Mouse (Mus musculus) hindbrain, embryonic 15.5 days (tissue): ENCODE results near the gene Cd151. TPM values are rescaled to one million over a fixed set of nuclear protein-coding genes. Genes with fewer than 3 reads are reported as not detected.

ENCODE experiments used
- ATAC-seq: fragments of 200-750 bp; cut with Nextera tagmentation; 2 replicates; pipeline ENCODE4 v1.8.0; 2017; ENCODE audit warnings: low read depth, moderate number of reproducible peaks, moderate TSS enrichment; ENCODE audit not compliant: low FRiP score
- H3K27ac ChIP-seq: fragments of 300-500 bp; sonication (generic); replicated peaks from 2 replicates; pipeline ENCODE4 v1.5.1; 2015; ENCODE audit warnings: mild to moderate bottlenecking, inconsistent platforms
- H3K27me3 ChIP-seq: fragments of 300-500 bp; sonication (generic); 2 replicates; pipeline ENCODE4 v1.6.1; 2015; ENCODE audit warnings: control low read depth, inconsistent platforms
- H3K36me3 ChIP-seq: fragments of 300-500 bp; sonication (generic); 2 replicates; pipeline ENCODE4 v1.6.1; 2015; ENCODE audit warnings: control low read depth, inconsistent platforms
- H3K4me1 ChIP-seq: fragments of 300-500 bp; sonication (generic); replicated peaks from 2 replicates; pipeline ENCODE4 v1.6.1; 2015; ENCODE audit warnings: control low read depth, inconsistent platforms
- H3K4me2 ChIP-seq: fragments of 300-500 bp; sonication (generic); 2 replicates; pipeline ENCODE4 v1.6.1; 2015; ENCODE audit warnings: moderate library complexity, mild to moderate bottlenecking, inconsistent platforms
- H3K4me3 ChIP-seq: fragments of 300-500 bp; sonication (generic); 2 replicates; pipeline ENCODE4 v1.5.1; 2015; ENCODE audit warnings: mild to moderate bottlenecking, inconsistent platforms
- H3K9ac ChIP-seq: fragments of 300-500 bp; sonication (generic); 2 replicates; pipeline ENCODE4 v1.6.1; 2015; ENCODE audit warnings: inconsistent platforms
- H3K9me3 ChIP-seq: fragments of 300-500 bp; sonication (generic); 2 replicates; pipeline ENCODE4 v1.6.1; 2016; ENCODE audit warnings: control low read depth, inconsistent platforms
- WGBS: fragments of 180-500 bp; shearing (Covaris S2); methylation state at CpG from one replicate; pipeline ENCODE4 v1.1.7; 2015; 5-methylcytosine and 5-hydroxymethylcytosine counted together
- polyA plus RNA-seq: library from polyadenylated mRNA; unstranded; fragments of >200 nt; fragmentation: Nextera tagmentation; extraction: Ambion mirVana; gene quantifications from 2 replicates; pipeline ENCODE4 v1.2.1, GENCODE M21; 2015

Gene Cd151
- polyA plus RNA-seq, 1 experiment from 2014 or later = 20.7 TPM

GRCm38 (mm10) chr7:141495379-141495778 is 28.2 kb downstream of the Cd151 start:
- peaks cover 21% of the 10 kb centered on the region for H3K36me3 ChIP-seq
- ATAC-seq = no peak
- WGBS = 88% methylated on average over 2 of the region's 2 CpGs

GRCm38 (mm10) chr7:141495940-141496339 is 28.7 kb downstream of the Cd151 start:
- H3K27ac ChIP-seq = no peak overlapping the region
- peaks cover 24% of the 10 kb centered on the region for H3K36me3 ChIP-seq
- no peak overlapping the region for H3K9ac ChIP-seq
- no peak for ATAC-seq
- H3K4me2 ChIP-seq = no peak overlapping the region
- no peaks in the 10 kb centered on the region for H3K4me1 ChIP-seq
- no peaks in the 10 kb centered on the region for H3K9me3 ChIP-seq
- 80% methylated on average over 4 of the region's 4 CpGs for WGBS
- H3K27me3 ChIP-seq = no peaks in the 10 kb centered on the region
- H3K4me3 ChIP-seq = no peak overlapping the region

More at GRCm38 (mm10) chr7:141495379-141495778, 28.2 kb downstream of the Cd151 start:
- no peak overlapping the region for H3K27ac ChIP-seq
- H3K4me3 ChIP-seq = no peak overlapping the region
- no peaks in the 10 kb centered on the region for H3K4me1 ChIP-seq
- no peaks in the 10 kb centered on the region for H3K27me3 ChIP-seq
- no peaks in the 10 kb centered on the region for H3K9me3 ChIP-seq
- no peak overlapping the region for H3K4me2 ChIP-seq
- H3K9ac ChIP-seq = no peak overlapping the region

GRCm38 (mm10) chr7:141497600-141497999 is 30.4 kb downstream of the Cd151 start:
- Histone ChIP-seq H3K4me2 (no peak overlapping the region), H3K27me3 (no peaks in the 10 kb centered on the region), H3K9me3 (no peaks in the 10 kb centered on the region), H3K4me1 (no peaks in the 10 kb centered on the region), H3K9ac (no peak overlapping the region), H3K36me3 (peaks cover 28% of the 10 kb centered on the region), H3K4me3 (no peak overlapping the region), H3K27ac (no peak overlapping the region)
- ATAC-seq = no peak
- WGBS = 92% methylated on average over 3 of the region's 3 CpGs

- Histone ChIP-seq H3K4me2 (no peak overlapping the region), H3K27ac (no peak overlapping the region), H3K9me3 (no peaks in the 10 kb centered on the region), H3K9ac (no peak overlapping the region), H3K4me1 (no peaks in the 10 kb centered on the region), H3K27me3 (no peaks in the 10 kb centered on the region), H3K36me3 (peaks cover 26% of the 10 kb centered on the region; the same call in 1 of the 2 replicates), H3K4me3 (no peak overlapping the region)
- 84% methylated on average over 7 of the region's 7 CpGs for WGBS
- ATAC-seq = no peak
These were observed 34.8 kb downstream of the Cd151 start for GRCm38 (mm10) chr7:141501820-141502555.

- 81% methylated on average over 5 of the region's 5 CpGs for WGBS
These were observed 35.3 kb downstream of the Cd151 start for GRCm38 (mm10) chr7:141502556-141502905.

GRCm38 (mm10) chr7:141506278-141506677 is 39.1 kb downstream of the Cd151 start:
- peaks cover 14% of the 10 kb centered on the region; the same call in 1 of the 2 replicates for H3K36me3 ChIP-seq
- no peak overlapping the region for H3K27ac ChIP-seq
- H3K4me2 ChIP-seq = no peak overlapping the region
- H3K4me3 ChIP-seq = no peak overlapping the region
- H3K27me3 ChIP-seq = no peaks in the 10 kb centered on the region
- WGBS = 73% methylated on average over 2 of the region's 2 CpGs
- no peak overlapping the region for H3K9ac ChIP-seq
- no peaks in the 10 kb centered on the region for H3K4me1 ChIP-seq
- no peak for ATAC-seq
- no peaks in the 10 kb centered on the region for H3K9me3 ChIP-seq

More at GRCm38 (mm10) chr7:141502556-141502905, 35.3 kb downstream of the Cd151 start:
- Histone ChIP-seq H3K9me3 (no peaks in the 10 kb centered on the region), H3K4me2 (no peak overlapping the region), H3K36me3 (peaks cover 26% of the 10 kb centered on the region; the same call in 1 of the 2 replicates), H3K27me3 (no peaks in the 10 kb centered on the region), H3K9ac (no peak overlapping the region), H3K4me3 (no peak overlapping the region), H3K4me1 (no peaks in the 10 kb centered on the region), H3K27ac (no peak overlapping the region)
- ATAC-seq = no peak

- H3K9ac ChIP-seq = no peak overlapping the region
- H3K4me1 ChIP-seq = no peaks in the 10 kb centered on the region
- H3K27ac ChIP-seq = no peak overlapping the region
- no peak for ATAC-seq
- no peak overlapping the region for H3K4me2 ChIP-seq
- no peak overlapping the region for H3K4me3 ChIP-seq
- peaks cover 15% of the 10 kb centered on the region; the same call in 1 of the 2 replicates for H3K36me3 ChIP-seq
- no peaks in the 10 kb centered on the region for H3K27me3 ChIP-seq
- H3K9me3 ChIP-seq = no peaks in the 10 kb centered on the region
These were observed 41.0 kb downstream of the Cd151 start for GRCm38 (mm10) chr7:141508160-141508559.

- Histone ChIP-seq H3K4me1 (no peaks in the 10 kb centered on the region), H3K9ac (no peak overlapping the region), H3K4me3 (no peak overlapping the region), H3K9me3 (no peaks in the 10 kb centered on the region), H3K4me2 (no peak overlapping the region), H3K36me3 (peaks cover 21% of the 10 kb centered on the region), H3K27ac (no peak overlapping the region), H3K27me3 (no peaks in the 10 kb centered on the region)
- ATAC-seq = no peak
- WGBS = 94% methylated on average over 5 of the region's 5 CpGs
These were observed 43.0 kb downstream of the Cd151 start for GRCm38 (mm10) chr7:141510196-141510595.

- no peaks in the 10 kb centered on the region for H3K27me3 ChIP-seq
- no peak overlapping the region for H3K27ac ChIP-seq
- peaks cover 25% of the 10 kb centered on the region for H3K36me3 ChIP-seq
These were observed 43.5 kb downstream of the Cd151 start for GRCm38 (mm10) chr7:141510681-141511191.

GRCm38 (mm10) chr7:141517638-141518037 is 50.4 kb downstream of the Cd151 start:
- Histone ChIP-seq H3K27me3 (no peaks in the 10 kb centered on the region), H3K36me3 (peaks cover 19% of the 10 kb centered on the region), H3K9ac (no peak overlapping the region), H3K4me2 (no peak overlapping the region), H3K4me1 (no peaks in the 10 kb centered on the region), H3K9me3 (no peaks in the 10 kb centered on the region), H3K4me3 (no peak overlapping the region), H3K27ac (no peak overlapping the region)
- no peak for ATAC-seq
- WGBS = 89% methylated on average over 4 of the region's 4 CpGs

More at GRCm38 (mm10) chr7:141510681-141511191, 43.5 kb downstream of the Cd151 start:
- Histone ChIP-seq H3K9ac (no peak overlapping the region), H3K4me2 (no peak overlapping the region), H3K9me3 (no peaks in the 10 kb centered on the region), H3K4me3 (no peak overlapping the region), H3K4me1 (no peaks in the 10 kb centered on the region)
- 68% methylated on average over 8 of the region's 8 CpGs for WGBS
- ATAC-seq = no peak

- no peaks in the 10 kb centered on the region for H3K27me3 ChIP-seq
- H3K4me3 ChIP-seq = no peak overlapping the region
- ATAC-seq = no peak
- H3K9ac ChIP-seq = no peak overlapping the region
- H3K4me2 ChIP-seq = no peak overlapping the region
- no peaks in the 10 kb centered on the region for H3K4me1 ChIP-seq
- 67% methylated on average over 5 of the region's 5 CpGs for WGBS
- peaks cover 19% of the 10 kb centered on the region for H3K36me3 ChIP-seq
- H3K9me3 ChIP-seq = no peaks in the 10 kb centered on the region
- no peak overlapping the region for H3K27ac ChIP-seq
These were observed 51.1 kb downstream of the Cd151 start for GRCm38 (mm10) chr7:141518296-141518695.

GRCm38 (mm10) chr7:141518926-141519325 is 51.7 kb downstream of the Cd151 start:
- H3K4me1 ChIP-seq = no peaks in the 10 kb centered on the region
- no peak overlapping the region for H3K4me3 ChIP-seq
- H3K4me2 ChIP-seq = no peak overlapping the region
- H3K9ac ChIP-seq = no peak overlapping the region
- no peaks in the 10 kb centered on the region for H3K27me3 ChIP-seq
- peaks cover 19% of the 10 kb centered on the region for H3K36me3 ChIP-seq
- no peak for ATAC-seq
- H3K27ac ChIP-seq = no peak overlapping the region
- H3K9me3 ChIP-seq = no peaks in the 10 kb centered on the region
- WGBS = 85% methylated on average over 3 of the region's 3 CpGs
